Mouse (Mus musculus): ENCODE measurements around the gene Hist2h2bb.
"Not testable (repeated sequence)": the region's sequence is repeated elsewhere in the genome, so short reads cannot be mapped to it uniquely, and the experiment has no call there.

GRCm38 (mm10) chr3:96246427-96246856 lies 23.1 kb upstream of the Hist2h2bb start, which contains the start of gene Hist2h3c1:
- not testable (repeated sequence) for TF ChIP-seq CTCF (IDR thresholded peaks at IDR 0.05); POLR2A (IDR thresholded peaks at IDR 0.05; ENCODE audit: insufficient read depth, low read depth, low read length); EP300 (IDR thresholded peaks at IDR 0.05; ENCODE audit: insufficient read depth, low read depth, low read length)

Measured in heart, adult 2 months (tissue).